Mouse (Mus musculus): Measurements from ENCODE around the gene Gm10271. TPM values are rescaled to one million over a fixed set of nuclear protein-coding genes. Genes with fewer than 3 reads are reported as not detected.

The Gm10271 gene
- not detected in 2 replicates for polyA plus RNA-seq (2015; fragmentation: Nextera tagmentation; extraction: Ambion mirVana)

- Histone ChIP-seq H3K4me1 (replicated peaks) (no peaks in the 10 kb centered on the region), H3K27ac (replicated peaks) (no peak within 1 kb of the TSS), H3K9me3 (no peaks in the 10 kb centered on the region), H3K27me3 (no peaks in the 10 kb centered on the region), H3K4me3 (no peak within 1 kb of the TSS), H3K36me3 (no peaks in the 10 kb centered on the region), H3K9ac (no peak within 1 kb of the TSS), H3K4me2 (no peak within 1 kb of the TSS)
- 98% methylated on average over 6 of the region's 6 CpGs for WGBS
- ATAC-seq (ENCODE audit: low FRiP score, low read depth) = no peak
These were observed at the start of gene Gm10271 for GRCm38 (mm10) chr10:116972509-116972908. Gm10271 (minus strand) TSS chr10:116972609.

- no peak overlapping the region for H3K27ac ChIP-seq (replicated peaks)
- H3K27me3 ChIP-seq = no peaks in the 10 kb centered on the region
- no peak overlapping the region for H3K4me3 ChIP-seq
- ATAC-seq (ENCODE audit: low FRiP score, low read depth) = no peak
- H3K36me3 ChIP-seq = no peaks in the 10 kb centered on the region
- peaks cover 6% of the 10 kb centered on the region; the same call in 1 of the 2 replicates for H3K4me1 ChIP-seq (replicated peaks)
- H3K9me3 ChIP-seq = no peaks in the 10 kb centered on the region
- no peak overlapping the region for H3K4me2 ChIP-seq
- 20% methylated on average over 21 of the region's 21 CpGs for WGBS
- no peak overlapping the region for H3K9ac ChIP-seq
These were observed 48.8 kb upstream of the Gm10271 start for GRCm38 (mm10) chr10:117021020-117021754.

- Histone ChIP-seq H3K9ac (no peak overlapping the region), H3K4me2 (no peak overlapping the region)
- WGBS = 35% methylated on average over 7 of the region's 7 CpGs
These were observed 46.0 kb upstream of the Gm10271 start for GRCm38 (mm10) chr10:117018281-117018840.

GRCm38 (mm10) chr10:117014565-117014964 is 42.2 kb upstream of the Gm10271 start:
- Histone ChIP-seq H3K9ac (no peak overlapping the region), H3K4me2 (no peak overlapping the region), H3K27ac (replicated peaks) (no peak overlapping the region), H3K4me3 (no peak overlapping the region), H3K27me3 (no peaks in the 10 kb centered on the region), H3K4me1 (replicated peaks) (peaks cover 4% of the 10 kb centered on the region; the same call in 1 of the 2 replicates), H3K36me3 (no peaks in the 10 kb centered on the region), H3K9me3 (no peaks in the 10 kb centered on the region)
- no peak for ATAC-seq (ENCODE audit: low FRiP score, low read depth)
- 73% methylated on average over 5 of the region's 5 CpGs for WGBS

More at GRCm38 (mm10) chr10:117018281-117018840, 46.0 kb upstream of the Gm10271 start:
- no peak for ATAC-seq (ENCODE audit: low FRiP score, low read depth)
- Histone ChIP-seq H3K27ac (replicated peaks) (no peak overlapping the region), H3K36me3 (no peaks in the 10 kb centered on the region), H3K27me3 (no peaks in the 10 kb centered on the region), H3K4me3 (no peak overlapping the region), H3K4me1 (replicated peaks) (peaks cover 10% of the 10 kb centered on the region; the same call in 1 of the 2 replicates), H3K9me3 (no peaks in the 10 kb centered on the region)

- ATAC-seq (ENCODE audit: low FRiP score, low read depth) = peak; percentile 84
- H3K4me1 ChIP-seq (replicated peaks) = peaks cover 4% of the 10 kb centered on the region; the same call in 1 of the 2 replicates
- H3K36me3 ChIP-seq = no peaks in the 10 kb centered on the region
- no peaks in the 10 kb centered on the region for H3K9me3 ChIP-seq
- H3K4me2 ChIP-seq = peak overlapping the region; percentile 41
- H3K4me3 ChIP-seq = no peak overlapping the region
- H3K9ac ChIP-seq = no peak overlapping the region
- 13% methylated on average over 12 of the region's 12 CpGs for WGBS
- no peak overlapping the region for H3K27ac ChIP-seq (replicated peaks)
- H3K27me3 ChIP-seq = no peaks in the 10 kb centered on the region
These were observed 41.4 kb upstream of the Gm10271 start for GRCm38 (mm10) chr10:117013689-117014390.

GRCm38 (mm10) chr10:117011047-117011446 is 38.6 kb upstream of the Gm10271 start:
- H3K9me3 ChIP-seq = no peaks in the 10 kb centered on the region
- H3K4me1 ChIP-seq (replicated peaks) = peaks cover 4% of the 10 kb centered on the region; the same call in 1 of the 2 replicates
- no peaks in the 10 kb centered on the region for H3K27me3 ChIP-seq
- no peak overlapping the region for H3K9ac ChIP-seq
- no peak overlapping the region for H3K4me3 ChIP-seq
- no peak overlapping the region for H3K4me2 ChIP-seq
- no peak overlapping the region for H3K27ac ChIP-seq (replicated peaks)
- 50% methylated on average over 8 of the region's 8 CpGs for WGBS
- no peaks in the 10 kb centered on the region for H3K36me3 ChIP-seq
- ATAC-seq (ENCODE audit: low FRiP score, low read depth) = no peak

GRCm38 (mm10) chr10:117009691-117010090 is 37.3 kb upstream of the Gm10271 start:
- Histone ChIP-seq H3K4me2 (no peak overlapping the region), H3K9ac (no peak overlapping the region), H3K27ac (replicated peaks) (no peak overlapping the region), H3K9me3 (no peaks in the 10 kb centered on the region), H3K4me1 (replicated peaks) (peaks cover 4% of the 10 kb centered on the region), H3K27me3 (no peaks in the 10 kb centered on the region), H3K4me3 (no peak overlapping the region), H3K36me3 (no peaks in the 10 kb centered on the region)
- no peak for ATAC-seq (ENCODE audit: low FRiP score, low read depth)
- 93% methylated on average over 6 of the region's 6 CpGs for WGBS

GRCm38 (mm10) chr10:117005707-117006464 is 33.5 kb upstream of the Gm10271 start:
- H3K4me3 ChIP-seq = no peak overlapping the region
- H3K4me1 ChIP-seq (replicated peaks) = no peaks in the 10 kb centered on the region; the same call in 1 of the 2 replicates
- H3K9me3 ChIP-seq = no peaks in the 10 kb centered on the region
- ATAC-seq (ENCODE audit: low FRiP score, low read depth) = no peak
- H3K27me3 ChIP-seq = no peaks in the 10 kb centered on the region
- H3K9ac ChIP-seq = no peak overlapping the region
- H3K27ac ChIP-seq (replicated peaks) = no peak overlapping the region
- 70% methylated on average over 12 of the region's 12 CpGs for WGBS
- H3K36me3 ChIP-seq = no peaks in the 10 kb centered on the region
- H3K4me2 ChIP-seq = no peak overlapping the region

- Histone ChIP-seq H3K4me1 (replicated peaks) (no peaks in the 10 kb centered on the region; the same call in 1 of the 2 replicates), H3K4me3 (no peak overlapping the region), H3K36me3 (no peaks in the 10 kb centered on the region), H3K4me2 (no peak overlapping the region), H3K9me3 (no peaks in the 10 kb centered on the region), H3K27ac (replicated peaks) (no peak overlapping the region), H3K27me3 (no peaks in the 10 kb centered on the region), H3K9ac (no peak overlapping the region)
- 0 out of 2 replicates have a peak, but pooled peaks have one; percentile 45 for ATAC-seq (ENCODE audit: low FRiP score, low read depth)
- 52% methylated on average over 5 of the region's 5 CpGs for whole genome bisulfite sequencing
These were observed 32.3 kb upstream of the Gm10271 start for GRCm38 (mm10) chr10:117004695-117005094.

- H3K4me3 ChIP-seq = no peak overlapping the region
- H3K36me3 ChIP-seq = no peaks in the 10 kb centered on the region
- H3K4me2 ChIP-seq = no peak overlapping the region
- H3K9ac ChIP-seq = no peak overlapping the region
- 61% methylated on average over 12 of the region's 12 CpGs for WGBS
- H3K27me3 ChIP-seq = no peaks in the 10 kb centered on the region
- H3K9me3 ChIP-seq = no peaks in the 10 kb centered on the region
- no peak for ATAC-seq (ENCODE audit: low FRiP score, low read depth)
- H3K27ac ChIP-seq (replicated peaks) = no peak overlapping the region
- H3K4me1 ChIP-seq (replicated peaks) = no peaks in the 10 kb centered on the region; the same call in 1 of the 2 replicates
These were observed 28.6 kb upstream of the Gm10271 start for GRCm38 (mm10) chr10:117000975-117001374.

GRCm38 (mm10) chr10:116998716-116999455 is 26.5 kb upstream of the Gm10271 start:
- WGBS = 88% methylated on average over 17 of the region's 17 CpGs
- Histone ChIP-seq H3K27ac (replicated peaks) (no peak overlapping the region), H3K9ac (no peak overlapping the region), H3K4me1 (replicated peaks) (no peaks in the 10 kb centered on the region), H3K9me3 (no peaks in the 10 kb centered on the region), H3K27me3 (no peaks in the 10 kb centered on the region), H3K4me3 (no peak overlapping the region), H3K36me3 (no peaks in the 10 kb centered on the region), H3K4me2 (no peak overlapping the region)
- ATAC-seq (ENCODE audit: low FRiP score, low read depth) = no peak

Data from hindbrain, embryonic 15.5 days (tissue).